Mouse (Mus musculus) adrenal gland, postnatal 25 days (tissue): ENCODE data around the gene Aim2. TPM values are rescaled to one million over a fixed set of nuclear protein-coding genes. Genes with fewer than 3 reads are reported as not detected.

Experiments
- DNase-seq: peaks from one replicate; pipeline ENCODE4 v3.0.0; 2021; ENCODE audit warnings: mixed read lengths
- total RNA-seq: library from RNA; stranded (reverse); gene quantifications from 2 replicates; pipeline ENCODE4 v1.2.3, GENCODE M21; 2021

The Aim2 gene
- total RNA-seq, 1 experiment from 2014 or later, result 0.97 TPM

DNA sequence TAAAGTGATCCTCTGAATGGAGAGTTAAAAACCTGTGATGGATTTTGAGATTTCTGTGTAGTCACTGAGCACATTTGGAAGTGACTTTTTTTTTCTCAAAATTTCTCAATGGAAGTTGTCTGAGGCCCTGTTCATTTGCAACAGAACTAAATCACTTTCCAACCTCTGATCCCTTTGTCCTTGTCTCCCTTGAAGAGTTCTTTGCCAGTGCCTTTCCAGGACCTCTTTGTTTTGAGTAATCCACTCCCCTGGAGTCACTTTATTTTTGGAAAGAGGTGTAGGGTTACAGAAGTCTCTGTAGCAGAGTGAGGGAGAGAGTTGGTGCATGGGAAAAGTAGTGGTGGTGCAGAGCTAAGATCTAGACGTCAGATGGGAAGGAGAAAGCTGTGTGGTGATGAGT, 2.2 kb upstream of the Aim2 start:
- no peak for DNase-seq

DNA sequence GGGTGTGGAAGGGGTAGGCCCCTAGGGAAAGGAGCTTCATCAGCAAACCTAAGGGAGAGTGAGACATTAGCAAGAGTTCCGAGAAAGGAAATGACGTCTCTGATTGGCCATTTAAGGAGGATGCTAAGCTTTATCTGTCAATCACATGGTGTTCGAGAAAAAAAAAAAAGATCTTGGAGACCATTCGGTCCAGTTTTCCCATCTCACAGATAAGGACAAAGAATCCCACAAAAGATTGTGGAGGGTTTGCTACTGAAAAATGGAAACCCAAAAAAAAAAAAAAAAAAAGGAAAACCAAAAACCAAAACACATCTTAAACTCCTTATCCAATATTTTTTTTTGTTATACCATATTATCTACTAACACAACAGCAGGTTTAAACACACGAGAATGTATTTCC, 1.5 kb upstream of the Aim2 start:
- DNase-seq, result no peak

DNA sequence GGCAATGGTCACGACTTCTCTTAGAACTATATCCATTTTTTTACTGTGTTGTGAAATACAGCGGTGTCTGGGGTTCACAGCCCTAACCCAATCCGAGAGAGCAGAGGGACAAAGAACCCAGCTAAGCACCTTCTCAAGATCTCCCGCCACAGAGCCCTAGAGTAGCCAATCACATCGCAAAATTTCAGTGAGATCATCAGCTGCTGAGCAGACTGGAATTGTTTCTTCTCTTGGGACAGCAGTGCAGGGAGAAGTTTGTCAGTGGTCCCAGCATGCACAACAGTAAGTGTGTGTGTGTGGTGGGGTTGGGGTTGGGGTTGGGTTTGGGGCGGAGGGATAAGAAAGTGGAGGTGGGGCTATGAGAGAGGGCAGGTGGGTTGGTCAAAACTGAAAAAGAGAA, 733 bp upstream of the Aim2 start:
- DNase-seq, result peak; percentile 23

DNA sequence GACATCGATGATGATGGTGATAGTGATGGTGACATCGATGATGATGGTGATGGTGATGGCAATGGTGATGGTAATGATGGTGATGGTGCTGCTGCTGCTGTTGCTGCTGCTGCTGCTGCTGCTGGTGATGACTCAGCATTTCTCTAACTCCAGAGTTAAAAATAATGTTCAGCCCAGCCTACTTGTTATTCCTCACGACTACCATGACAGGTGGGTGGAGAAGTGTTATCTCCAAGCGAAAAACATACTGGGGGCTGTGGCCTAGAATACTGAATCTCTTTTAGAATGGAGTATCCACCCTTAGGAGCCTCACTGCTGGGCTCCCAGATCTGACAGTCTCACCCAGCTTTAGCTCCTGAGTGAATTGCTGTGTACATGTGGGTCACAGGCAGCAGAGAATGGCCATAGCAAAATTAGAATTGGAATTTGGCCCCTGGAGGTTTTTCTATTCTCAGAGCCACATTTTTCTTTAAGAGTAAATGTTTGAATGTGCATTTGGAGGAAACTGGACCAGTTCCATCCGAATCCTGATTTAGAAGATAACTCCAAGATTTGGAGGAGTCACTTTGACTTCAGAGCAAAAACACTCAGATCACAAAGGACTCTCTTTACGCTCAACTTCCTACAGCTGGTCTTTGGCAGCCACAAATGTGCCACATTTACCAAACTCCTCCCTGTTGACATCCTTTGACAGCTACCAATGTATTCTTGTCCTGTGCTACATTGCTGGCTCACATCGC, 4.6 kb downstream of the Aim2 start:
- no peak for DNase-seq

GRCm38 (mm10) chr1:173356699-173357098, 6.0 kb downstream of the Aim2 start:
- DNase-seq, result no peak

GRCm38 (mm10) chr1:173357799-173358198, 7.1 kb downstream of the Aim2 start:
- DNase-seq, result no peak

- no peak for DNase-seq
Measured at GRCm38 (mm10) chr1:173359590-173360290, 9.1 kb downstream of the Aim2 start.

GRCm38 (mm10) chr1:173361651-173362050, 11.0 kb downstream of the Aim2 start:
- DNase-seq, result peak; percentile 45

DNA sequence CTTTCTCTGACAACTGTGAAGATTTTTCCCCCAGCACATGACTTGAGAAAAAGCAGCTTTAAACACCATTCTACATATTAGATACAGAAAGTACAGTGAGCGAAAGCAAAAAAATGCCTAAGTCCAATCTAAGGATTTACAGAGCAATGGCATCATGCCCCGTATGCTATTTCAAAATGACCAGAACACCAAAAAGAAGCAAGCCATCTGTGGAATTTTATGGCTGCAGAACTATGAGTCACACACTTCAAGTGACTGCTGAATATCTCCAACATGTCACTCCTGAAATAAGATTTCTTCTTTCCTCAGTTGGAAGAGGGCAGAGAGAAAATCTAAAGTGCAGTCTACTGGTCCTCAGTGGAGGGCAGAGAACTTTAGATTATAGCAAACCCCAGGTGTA, 12.8 kb downstream of the Aim2 start:
- DNase-seq, result no peak

DNA sequence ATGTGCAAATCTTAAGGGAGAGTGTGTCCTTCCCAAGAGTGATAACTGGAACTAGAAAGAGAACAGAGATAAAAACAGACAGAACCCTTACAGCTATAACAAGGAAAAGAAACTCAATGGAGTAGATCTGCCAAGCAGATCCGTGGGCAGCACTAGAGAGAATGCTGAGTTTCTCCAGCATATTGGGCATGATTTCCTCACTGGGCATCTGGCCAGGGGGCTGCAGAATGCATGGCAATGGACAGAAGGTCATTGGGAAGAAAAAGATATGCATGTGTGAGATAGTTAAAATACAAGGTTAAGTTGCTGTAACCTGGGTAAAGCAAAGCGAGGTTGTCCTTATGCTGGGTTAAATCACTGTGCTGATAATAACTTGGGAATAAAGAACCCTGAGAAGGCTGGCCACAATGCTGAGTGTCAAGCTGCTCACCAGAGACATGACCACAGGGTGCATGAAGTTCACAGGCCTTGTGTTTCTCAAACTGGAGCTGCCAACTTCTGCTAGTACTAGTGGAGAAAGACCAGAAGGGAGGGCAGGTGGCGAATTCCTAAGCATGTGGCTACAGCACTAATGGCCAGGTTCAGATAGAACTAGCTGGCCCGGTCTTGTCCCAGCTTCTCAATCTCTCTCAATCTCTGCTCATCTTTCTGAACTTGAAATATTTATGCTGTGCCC, 13.6 kb downstream of the Aim2 start:
- peak; percentile 20 for DNase-seq

DNA sequence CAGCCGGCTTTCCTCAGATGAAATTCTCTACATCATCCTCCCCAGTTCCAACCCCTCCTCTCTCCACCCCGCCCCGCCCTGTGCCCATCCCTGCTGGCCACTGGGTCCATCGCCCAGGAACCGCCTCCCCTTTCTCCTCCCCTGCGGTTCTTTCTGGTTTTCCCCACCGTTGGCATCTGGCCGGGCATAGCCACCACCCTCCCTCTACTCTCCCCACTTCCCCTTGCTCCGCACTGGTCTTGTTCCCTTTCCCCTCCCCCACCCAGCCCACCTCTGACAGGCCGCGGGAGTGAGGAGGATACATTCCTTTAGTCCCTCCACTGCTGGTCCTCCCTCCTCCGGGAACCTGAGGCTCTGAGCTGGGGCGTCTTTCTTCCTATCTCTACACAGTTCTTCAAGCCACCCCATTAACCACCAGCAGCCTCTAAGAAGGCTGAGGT, 15.3 kb downstream of the Aim2 start:
- peak; percentile 11 for DNase-seq

GRCm38 (mm10) chr1:173366701-173367355, 16.1 kb downstream of the Aim2 start:
- no peak for DNase-seq

DNA sequence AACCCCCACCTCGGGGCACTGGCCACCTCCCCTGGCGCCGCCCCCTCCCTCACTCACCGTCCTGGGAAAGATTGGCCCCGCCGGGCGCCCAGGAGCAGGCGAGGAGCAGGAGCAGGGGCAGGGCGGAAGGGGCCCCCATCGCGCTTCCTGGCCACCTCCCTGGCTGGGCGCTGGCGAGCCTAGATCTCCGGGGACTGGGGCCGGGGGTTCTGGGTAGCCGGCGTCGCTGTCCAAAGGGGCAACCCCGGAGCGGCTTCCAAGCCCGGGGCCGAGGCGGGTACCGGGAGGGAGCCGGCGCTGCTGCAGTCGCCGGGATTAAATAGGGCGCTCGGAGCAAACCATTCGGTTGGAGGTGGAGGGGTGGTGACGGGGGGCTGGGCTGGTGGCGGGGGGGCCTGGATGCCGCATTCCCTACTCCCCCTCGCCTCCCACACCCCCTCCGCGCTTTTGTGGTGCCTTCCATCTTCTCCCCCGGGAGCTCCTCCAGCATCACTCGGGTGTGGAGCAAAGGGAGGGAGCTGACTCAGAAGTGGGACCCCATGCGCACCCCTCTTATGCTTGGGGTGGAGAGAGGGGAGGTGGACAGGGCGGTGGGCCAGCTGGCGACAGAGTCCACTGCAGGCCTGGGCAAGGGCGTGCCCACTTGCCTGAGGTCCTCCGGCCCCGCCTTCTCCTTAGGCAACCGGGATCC, 16.8 kb downstream of the Aim2 start, which contains the start of gene Cadm3:
Cadm3 (minus strand) TSS at position 340 of the 691 bp plus-strand sequence.
- DNase-seq, result peak; percentile 13

GRCm38 (mm10) chr1:173369611-173370010, 18.9 kb downstream of the Aim2 start:
- no peak for DNase-seq

- DNase-seq, result no peak
Measured at GRCm38 (mm10) chr1:173370456-173370855, 19.8 kb downstream of the Aim2 start.

- DNase-seq, result no peak
Measured at GRCm38 (mm10) chr1:173371586-173371985, 20.9 kb downstream of the Aim2 start.

DNA sequence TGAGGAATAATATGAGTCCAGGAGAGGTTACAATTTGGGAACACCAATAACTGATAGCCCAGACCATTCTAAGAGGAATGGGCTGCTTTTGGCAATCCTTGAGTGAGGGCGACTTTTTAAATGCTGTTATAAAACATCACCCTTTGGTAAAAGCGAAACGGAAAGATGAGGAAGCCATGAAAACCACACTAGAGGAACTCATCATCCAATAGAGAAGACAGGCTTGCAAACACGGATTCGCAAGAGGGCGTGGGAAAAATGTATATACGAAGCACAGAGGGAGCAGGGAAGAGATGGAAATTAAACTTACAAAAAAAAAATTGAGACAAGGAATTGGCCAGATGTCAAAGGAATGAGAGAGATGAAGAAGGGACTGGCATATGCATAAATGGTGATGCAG, 23.3 kb downstream of the Aim2 start:
- no peak for DNase-seq

DNA sequence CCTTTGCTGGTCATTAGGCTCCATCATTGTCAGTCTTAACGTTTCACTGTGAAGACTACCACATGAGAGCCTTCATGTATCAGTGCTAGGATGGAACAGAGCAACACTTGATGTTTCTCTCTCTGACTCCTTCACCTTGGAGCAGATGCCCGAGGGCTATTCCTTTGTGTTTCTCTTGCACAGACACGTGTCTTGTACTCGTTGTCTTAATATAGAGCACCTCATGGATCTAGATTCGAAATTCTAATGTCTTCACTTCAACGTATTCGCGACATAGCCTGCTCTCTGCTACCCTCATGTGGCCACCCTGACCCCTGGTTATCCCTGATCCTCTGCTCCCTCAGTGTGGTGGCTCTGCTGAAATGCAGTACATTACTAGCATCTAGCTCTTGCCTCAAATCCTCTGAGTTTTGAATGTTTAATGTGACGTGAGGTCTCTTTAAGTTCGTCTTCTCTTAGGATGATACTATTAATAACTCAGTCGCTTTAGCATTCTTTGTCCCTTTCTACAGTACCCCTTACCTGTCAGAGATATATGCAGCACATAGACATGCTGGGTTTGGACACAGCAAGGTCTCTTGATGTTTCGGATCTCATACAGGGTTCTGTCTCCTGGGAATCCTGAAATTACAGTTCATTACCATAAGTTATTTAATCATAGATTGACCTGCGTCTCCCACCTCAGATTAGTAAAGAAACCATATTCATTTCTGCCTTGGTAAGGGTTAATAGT, 26.9 kb downstream of the Aim2 start:
- DNase-seq, result peak; percentile 67

DNA sequence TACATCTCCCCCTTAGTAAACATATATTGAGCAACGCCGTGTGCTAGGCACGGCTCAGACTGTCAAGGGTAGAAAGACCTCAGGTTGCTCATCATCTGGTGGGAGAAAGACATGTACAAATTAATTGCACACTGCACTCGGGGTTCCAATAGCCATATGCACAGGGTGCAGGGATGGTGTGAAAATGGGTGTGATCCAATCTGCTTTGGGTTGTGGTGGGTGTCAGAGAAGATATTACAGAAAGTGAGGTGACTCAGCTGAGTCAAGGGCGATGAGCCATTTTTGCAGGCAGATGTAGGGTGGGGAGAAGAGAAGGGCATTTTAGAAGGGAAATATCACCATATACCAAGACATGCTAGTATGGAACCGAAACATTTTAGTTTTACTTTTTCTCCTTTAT, 30.8 kb downstream of the Aim2 start:
- no peak for DNase-seq

DNA sequence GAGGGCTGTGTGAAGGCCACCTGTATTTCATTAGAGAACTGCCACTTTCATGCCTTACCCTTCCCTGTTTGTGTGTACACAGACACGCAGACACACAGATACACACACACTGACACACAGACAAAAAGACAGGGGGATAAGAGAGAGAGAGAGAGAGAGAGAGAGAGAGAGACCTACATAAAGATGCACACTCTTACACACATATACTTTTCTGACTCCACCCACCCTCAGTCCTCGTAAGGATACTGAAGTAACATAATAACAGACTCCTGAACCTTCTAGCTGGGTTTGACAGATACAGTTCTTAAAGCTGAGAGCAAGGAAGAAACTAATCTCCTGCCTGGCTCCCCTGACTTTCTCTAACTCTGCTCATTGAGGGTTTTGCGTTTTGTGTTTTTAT, 38.8 kb downstream of the Aim2 start:
- no peak for DNase-seq

GRCm38 (mm10) chr1:173389901-173390401, 39.3 kb downstream of the Aim2 start:
- DNase-seq, result peak; percentile 14
